Mouse (Mus musculus) lung, postnatal 25 days (tissue): ENCODE data around the gene Elmo1.

ENCODE experiments used
- DNase-seq: peaks from one replicate; pipeline ENCODE4 v3.0.0; 2022; ENCODE audit warnings: low spot score

The Elmo1 gene

GRCm38 (mm10) chr13:20094916-20095700 lies 4.7 kb downstream of the Elmo1 start:
- DNase-seq: no peak

DNA sequence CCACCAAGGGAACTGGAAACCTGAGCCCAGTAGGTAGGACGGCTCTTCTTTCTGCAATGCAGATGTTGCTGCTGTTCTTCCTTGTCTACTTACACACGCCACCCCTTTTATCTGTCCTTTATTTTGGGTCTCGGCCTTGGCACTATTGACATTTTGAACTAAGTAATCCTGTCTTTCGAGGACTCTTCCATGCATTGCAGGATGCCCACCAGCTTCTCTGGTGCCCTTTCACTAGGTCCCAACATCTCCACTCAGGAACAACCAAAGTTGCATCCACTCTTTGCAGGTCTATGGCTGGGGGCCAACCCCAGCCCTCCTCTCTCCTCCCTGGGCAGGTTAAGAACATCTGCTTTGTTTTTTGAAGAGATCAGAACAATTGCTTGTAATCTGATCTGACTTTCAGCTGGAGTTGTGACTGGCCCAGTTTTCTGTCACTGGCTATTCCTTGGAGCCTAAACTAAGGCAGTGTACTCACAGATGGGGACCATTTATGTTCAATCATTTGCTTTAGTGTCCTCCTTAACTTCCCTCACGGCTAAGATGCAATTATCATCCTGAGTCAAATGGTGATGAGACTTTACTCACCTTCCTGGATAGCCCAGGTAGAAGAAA lies 6.7 kb downstream of the Elmo1 start:
- no peak for DNase-seq

GRCm38 (mm10) chr13:20097934-20098593 lies 7.7 kb downstream of the Elmo1 start:
- peak; percentile 41 for DNase-seq

- DNase-seq: no peak
Observed at GRCm38 (mm10) chr13:20098594-20098965, 8.2 kb downstream of the Elmo1 start.

DNA sequence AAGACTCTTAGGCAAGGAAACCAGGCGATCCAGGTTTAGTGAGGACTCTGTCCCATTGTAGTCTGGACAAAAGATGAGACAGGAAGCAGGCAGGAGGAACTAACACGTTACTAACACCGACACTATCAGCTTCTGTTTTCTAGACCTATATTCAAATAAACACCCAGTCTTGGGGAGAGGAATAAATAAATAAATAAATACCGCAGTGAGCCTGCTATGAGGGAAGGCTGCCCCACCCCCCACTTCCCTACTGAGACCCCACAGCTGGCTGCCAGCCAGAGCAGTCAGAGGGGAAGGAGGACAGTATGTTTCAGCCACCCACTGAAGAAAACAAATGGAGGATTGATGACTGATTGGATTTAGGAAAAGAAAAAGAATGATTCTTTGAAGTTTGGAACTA lies 9.2 kb downstream of the Elmo1 start:
- DNase-seq: peak; percentile 31

- DNase-seq: no peak
Observed at GRCm38 (mm10) chr13:20100357-20100756, 10.0 kb downstream of the Elmo1 start.

DNA sequence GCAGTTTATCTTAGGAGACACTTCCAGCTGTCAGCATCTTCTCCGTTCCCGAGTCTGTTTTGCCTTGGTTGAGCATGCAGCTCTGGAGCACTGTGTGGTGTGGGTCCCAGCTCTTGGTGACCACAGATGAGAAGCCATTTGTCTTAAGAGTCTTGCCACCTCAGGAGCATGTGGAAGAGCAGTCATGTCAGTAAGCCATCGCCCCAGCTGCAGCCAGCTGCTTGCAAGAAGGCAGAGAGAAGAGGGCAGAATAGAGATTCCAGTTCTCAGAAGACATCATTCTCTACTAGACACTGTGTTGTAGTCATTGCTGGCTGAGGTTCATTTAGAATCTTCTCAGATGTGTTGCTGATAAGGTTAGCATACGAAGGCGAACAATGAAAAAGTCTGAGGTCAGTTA lies 11.3 kb downstream of the Elmo1 start:
- no peak for DNase-seq

- no peak for DNase-seq
Observed at GRCm38 (mm10) chr13:20104791-20105190, 14.4 kb downstream of the Elmo1 start.

GRCm38 (mm10) chr13:20105996-20106395 lies 15.6 kb downstream of the Elmo1 start:
- DNase-seq: no peak

DNA sequence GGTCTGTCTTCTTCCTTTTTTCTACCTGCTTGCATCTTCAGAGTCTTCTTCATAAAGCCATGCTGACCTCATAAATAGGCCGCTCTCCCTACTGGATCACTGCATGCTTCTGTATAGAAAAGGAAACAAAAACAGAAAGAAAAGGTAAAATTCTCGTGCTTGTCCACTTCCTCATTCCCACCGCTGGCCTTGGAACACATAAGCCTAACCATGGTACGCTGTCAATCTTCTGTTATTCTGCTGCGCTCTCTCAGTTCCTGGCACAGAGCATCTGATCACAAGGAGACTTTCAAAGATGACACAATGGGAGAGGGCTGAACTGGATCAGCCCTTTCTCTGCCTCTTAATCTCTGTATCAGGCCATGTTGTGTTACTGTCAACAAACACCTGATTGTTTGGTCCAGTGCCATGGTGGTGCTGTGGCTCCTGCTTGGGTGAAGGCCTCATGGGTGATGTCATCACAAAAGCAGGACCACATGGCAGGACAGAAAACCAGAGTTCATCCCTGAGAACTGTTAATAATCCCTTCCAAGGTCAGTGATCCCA lies 17.6 kb downstream of the Elmo1 start:
- DNase-seq: no peak

- DNase-seq: no peak
Observed at GRCm38 (mm10) chr13:20108956-20109355, 18.6 kb downstream of the Elmo1 start.

DNA sequence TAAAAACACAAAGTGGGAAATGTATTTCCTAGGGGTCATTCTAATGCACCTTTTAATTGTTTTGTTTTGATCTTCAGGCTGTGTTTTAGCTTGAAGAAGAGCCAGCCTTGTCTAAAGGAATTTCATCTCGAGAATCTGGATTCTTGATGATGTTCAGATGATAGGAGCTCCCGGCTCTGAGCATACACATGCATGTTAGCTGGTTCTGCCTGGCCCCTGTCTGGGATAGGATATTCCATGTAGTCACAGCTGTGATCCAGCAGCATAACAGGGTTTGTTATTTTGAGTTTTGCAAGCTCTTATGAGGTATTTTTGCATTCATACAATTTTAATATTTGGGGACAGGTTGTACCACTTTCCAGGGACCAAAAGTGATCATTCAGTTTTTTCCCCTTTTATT lies 19.1 kb downstream of the Elmo1 start:
- no peak for DNase-seq

GRCm38 (mm10) chr13:20109987-20110680 lies 19.7 kb downstream of the Elmo1 start:
- DNase-seq: no peak

DNA sequence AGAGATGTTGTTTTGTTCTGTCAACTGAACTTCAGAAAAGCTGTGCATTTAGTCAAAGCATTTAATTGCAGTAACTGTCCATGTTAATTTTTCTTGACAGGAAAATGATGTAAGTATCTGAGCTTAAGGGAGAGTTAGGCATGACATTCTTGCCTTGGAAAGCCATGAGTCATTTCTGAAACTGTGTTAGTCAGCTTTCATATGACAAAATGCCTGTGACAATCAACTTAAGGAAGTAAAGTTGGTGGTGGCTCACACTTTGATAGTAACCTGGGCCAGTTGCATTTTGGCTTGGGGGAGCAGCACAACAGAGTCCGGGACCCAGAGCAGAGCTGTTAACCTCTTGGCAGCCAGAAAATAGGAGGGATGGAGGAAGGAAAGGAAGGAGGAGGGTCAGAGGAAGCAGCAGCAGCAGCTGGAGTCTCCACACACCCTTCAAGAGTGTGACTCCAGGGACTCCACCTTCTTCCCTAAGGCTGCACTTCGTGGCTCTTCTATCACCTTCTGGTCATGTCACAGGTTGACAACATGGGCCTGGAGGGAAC lies 20.9 kb downstream of the Elmo1 start:
- DNase-seq: no peak

GRCm38 (mm10) chr13:20115131-20115907 lies 24.9 kb downstream of the Elmo1 start:
- no peak for DNase-seq

DNA sequence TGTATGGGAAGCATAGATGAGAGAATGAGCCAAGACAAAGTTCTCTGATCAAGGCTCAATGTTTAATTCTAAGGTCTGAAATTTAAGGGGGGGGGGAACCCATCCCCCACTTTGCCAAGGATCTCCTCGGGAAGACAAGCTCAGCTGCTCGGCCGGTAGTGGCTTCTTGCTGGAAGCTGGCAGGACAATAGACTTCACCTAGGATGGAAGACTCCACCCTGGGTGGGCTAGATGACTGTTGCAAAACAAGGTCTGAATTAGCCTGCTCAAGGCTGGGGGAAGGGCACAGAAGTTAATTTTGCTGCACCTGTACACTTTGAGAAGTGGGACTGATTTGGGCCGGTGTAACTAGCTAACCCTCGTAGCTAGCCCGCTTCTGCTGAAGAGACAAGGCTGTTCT lies 25.6 kb downstream of the Elmo1 start:
- DNase-seq: no peak

GRCm38 (mm10) chr13:20116868-20117510 lies 26.6 kb downstream of the Elmo1 start:
- peak; percentile 69 for DNase-seq

DNA sequence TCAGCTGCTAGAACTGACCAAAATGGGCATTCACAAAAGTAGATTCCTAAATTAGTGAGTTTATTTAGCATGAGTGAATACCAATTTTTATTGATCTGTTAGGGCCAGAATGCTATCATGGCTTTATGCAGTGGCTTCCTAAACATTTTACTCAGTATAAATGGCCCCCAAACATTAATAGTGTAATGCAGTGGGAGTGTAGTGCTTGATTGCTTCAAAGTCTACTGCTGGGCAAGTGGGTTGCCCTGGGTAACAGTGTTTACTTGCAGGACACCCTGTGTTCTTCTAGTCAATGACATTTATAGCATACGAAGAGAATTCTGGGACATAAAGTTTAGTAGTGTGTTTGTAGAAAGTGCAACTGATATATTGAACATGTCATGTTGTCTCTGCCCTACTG lies 27.3 kb downstream of the Elmo1 start:
- no peak for DNase-seq

DNA sequence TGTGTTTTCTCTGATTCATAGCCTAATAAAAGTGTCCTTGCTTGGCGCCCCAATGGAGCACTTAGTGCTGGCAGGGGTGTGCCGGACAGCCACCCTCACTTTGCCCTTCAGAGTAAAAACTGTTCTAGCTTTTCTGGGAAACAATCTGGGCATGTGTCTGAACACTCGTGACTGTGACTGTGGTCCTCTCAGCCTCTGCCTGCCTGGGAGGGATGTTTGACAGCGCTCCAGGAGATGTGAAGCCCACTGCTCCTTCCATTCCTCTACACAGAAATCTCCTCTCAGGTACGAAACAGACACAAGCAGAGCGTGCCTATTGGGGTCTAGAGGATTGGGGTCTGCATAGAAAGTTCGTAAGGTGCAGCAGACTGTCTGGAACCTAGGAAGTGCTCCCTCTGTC lies 28.5 kb downstream of the Elmo1 start:
- no peak for DNase-seq

GRCm38 (mm10) chr13:20120723-20121122 lies 30.3 kb downstream of the Elmo1 start:
- peak; percentile 67 for DNase-seq
